Mouse (Mus musculus): ENCODE results near the gene Pnpla6. TPM values are rescaled to one million over a fixed set of nuclear protein-coding genes. Genes with fewer than 3 reads are reported as not detected.
A peak's percentile ranks its signal among the peaks of the same experiment; 100 is the strongest.

Pnpla6 gene
- polyA plus RNA-seq (2015; fragmentation: Nextera tagmentation; extraction: Ambion mirVana), result 21.8 and 23.5 TPM in 2 replicates

- under 1% methylated on average over 25 of the region's 25 CpGs for WGBS
- peaks cover 17% of the 10 kb centered on the region for H3K4me1 ChIP-seq
- peak within 1 kb of the TSS; percentile 98 for H3K4me2 ChIP-seq
- H3K36me3 ChIP-seq, result peaks cover 37% of the 10 kb centered on the region
- peak within 1 kb of the TSS; percentile 44 for H3K9ac ChIP-seq
- no peaks in the 10 kb centered on the region for H3K9me3 ChIP-seq
- ATAC-seq (ENCODE audit: insufficient number of reproducible peaks, low FRiP score, low TSS enrichment, low read depth), result peak; percentile 76
- peak within 1 kb of the TSS; percentile 74 for H3K4me3 ChIP-seq
- H3K27me3 ChIP-seq, result no peaks in the 10 kb centered on the region
- peak within 1 kb of the TSS; percentile 84 for H3K27ac ChIP-seq
Measured at GRCm38 (mm10) chr8:3515260-3515671, at the start of gene Pnpla6. Pnpla6 (plus strand) TSS chr8:3515384.

- peaks cover 8% of the 10 kb centered on the region; the same call in 1 of the 2 replicates for H3K4me1 ChIP-seq
- WGBS, result 6% methylated on average over 32 of the region's 32 CpGs
- H3K4me2 ChIP-seq, result peak within 1 kb of the TSS; percentile 75
- H3K9ac ChIP-seq, result peak within 1 kb of the TSS; percentile 45
- peak; percentile 85 for ATAC-seq (ENCODE audit: insufficient number of reproducible peaks, low FRiP score, low TSS enrichment, low read depth)
- peak within 1 kb of the TSS; percentile 56 for H3K4me3 ChIP-seq
- H3K36me3 ChIP-seq, result no peaks in the 10 kb centered on the region
- H3K27me3 ChIP-seq, result no peaks in the 10 kb centered on the region
- peak within 1 kb of the TSS; percentile 82 for H3K27ac ChIP-seq
- H3K9me3 ChIP-seq, result no peaks in the 10 kb centered on the region
Measured at GRCm38 (mm10) chr8:3467006-3467885, 47.9 kb upstream of the Pnpla6 start, which contains the start of gene Pex11g. Pex11g (minus strand) TSS chr8:3467680.

GRCm38 (mm10) chr8:3467886-3468545, 47.2 kb upstream of the Pnpla6 start:
- Histone ChIP-seq H3K27ac (peak overlapping the region; percentile 82), H3K9ac (peak overlapping the region; percentile 45; the same call in 1 of the 2 replicates), H3K4me3 (peak overlapping the region; percentile 56), H3K27me3 (no peaks in the 10 kb centered on the region), H3K9me3 (no peaks in the 10 kb centered on the region), H3K4me2 (peak overlapping the region; percentile 75), H3K4me1 (peaks cover 8% of the 10 kb centered on the region; the same call in 1 of the 2 replicates), H3K36me3 (no peaks in the 10 kb centered on the region)
- ATAC-seq (ENCODE audit: insufficient number of reproducible peaks, low FRiP score, low TSS enrichment, low read depth), result no peak
- 54% methylated on average over 9 of the region's 9 CpGs for WGBS

- WGBS, result 94% methylated on average over 1 of the region's 1 CpGs
- H3K9ac ChIP-seq, result no peak overlapping the region
- H3K4me3 ChIP-seq, result no peak overlapping the region
- H3K9me3 ChIP-seq, result no peaks in the 10 kb centered on the region
- H3K36me3 ChIP-seq, result no peaks in the 10 kb centered on the region
- no peaks in the 10 kb centered on the region for H3K27me3 ChIP-seq
- H3K27ac ChIP-seq, result no peak overlapping the region
- no peak for ATAC-seq (ENCODE audit: insufficient number of reproducible peaks, low FRiP score, low TSS enrichment, low read depth)
- H3K4me1 ChIP-seq, result peaks cover 8% of the 10 kb centered on the region; the same call in 1 of the 2 replicates
- H3K4me2 ChIP-seq, result no peak overlapping the region
Measured at GRCm38 (mm10) chr8:3468838-3469237, 46.3 kb upstream of the Pnpla6 start.

- no peak within 1 kb of the TSS for H3K9ac ChIP-seq
- peaks cover 5% of the 10 kb centered on the region; the same call in 1 of the 2 replicates for H3K27me3 ChIP-seq
- ATAC-seq (ENCODE audit: insufficient number of reproducible peaks, low FRiP score, low TSS enrichment, low read depth), result no peak
- H3K4me3 ChIP-seq, result no peak within 1 kb of the TSS
- H3K4me1 ChIP-seq, result peaks cover 8% of the 10 kb centered on the region; the same call in 1 of the 2 replicates
- H3K9me3 ChIP-seq, result no peaks in the 10 kb centered on the region
- H3K27ac ChIP-seq, result no peak within 1 kb of the TSS
- no peak within 1 kb of the TSS for H3K4me2 ChIP-seq
- H3K36me3 ChIP-seq, result no peaks in the 10 kb centered on the region
Measured at GRCm38 (mm10) chr8:3470562-3470961, 44.6 kb upstream of the Pnpla6 start, which contains the start of gene Tex45. Tex45 (plus strand) TSS chr8:3470862.

GRCm38 (mm10) chr8:3475715-3476429, 39.3 kb upstream of the Pnpla6 start:
- Histone ChIP-seq H3K9me3 (no peaks in the 10 kb centered on the region), H3K27me3 (peaks cover 12% of the 10 kb centered on the region), H3K36me3 (no peaks in the 10 kb centered on the region), H3K4me1 (0 out of 2 replicates have a peak, but pooled peaks cover 3% of the 10 kb centered on the region), H3K9ac (no peak overlapping the region), H3K4me3 (peak overlapping the region; percentile 20), H3K27ac (no peak overlapping the region), H3K4me2 (peak overlapping the region; percentile 42)
- WGBS, result 24% methylated on average over 37 of the region's 37 CpGs
- no peak for ATAC-seq (ENCODE audit: insufficient number of reproducible peaks, low FRiP score, low TSS enrichment, low read depth)

GRCm38 (mm10) chr8:3480221-3480785, 34.9 kb upstream of the Pnpla6 start:
- Histone ChIP-seq H3K36me3 (no peaks in the 10 kb centered on the region), H3K9ac (no peak overlapping the region), H3K9me3 (no peaks in the 10 kb centered on the region), H3K4me3 (no peak overlapping the region), H3K27me3 (peaks cover 10% of the 10 kb centered on the region), H3K4me1 (0 out of 2 replicates have a peak, but pooled peaks cover 3% of the 10 kb centered on the region), H3K27ac (no peak overlapping the region), H3K4me2 (no peak overlapping the region)
- WGBS, result 66% methylated on average over 4 of the region's 4 CpGs
- no peak for ATAC-seq (ENCODE audit: insufficient number of reproducible peaks, low FRiP score, low TSS enrichment, low read depth)

- H3K4me2 ChIP-seq, result no peak overlapping the region
- WGBS, result 64% methylated on average over 5 of the region's 5 CpGs
- ATAC-seq (ENCODE audit: insufficient number of reproducible peaks, low FRiP score, low TSS enrichment, low read depth), result no peak
Measured at GRCm38 (mm10) chr8:3481605-3482004, 33.6 kb upstream of the Pnpla6 start.

GRCm38 (mm10) chr8:3482240-3482740, 32.9 kb upstream of the Pnpla6 start:
- Histone ChIP-seq H3K4me1 (no peaks in the 10 kb centered on the region), H3K27ac (no peak overlapping the region), H3K27me3 (no peaks in the 10 kb centered on the region), H3K4me2 (no peak overlapping the region), H3K9me3 (no peaks in the 10 kb centered on the region), H3K4me3 (no peak overlapping the region), H3K9ac (no peak overlapping the region), H3K36me3 (no peaks in the 10 kb centered on the region)
- 85% methylated on average over 22 of the region's 22 CpGs for WGBS
- no peak for ATAC-seq (ENCODE audit: insufficient number of reproducible peaks, low FRiP score, low TSS enrichment, low read depth)

More at GRCm38 (mm10) chr8:3481605-3482004, 33.6 kb upstream of the Pnpla6 start:
- Histone ChIP-seq H3K27ac (no peak overlapping the region), H3K36me3 (no peaks in the 10 kb centered on the region), H3K9me3 (no peaks in the 10 kb centered on the region), H3K4me1 (no peaks in the 10 kb centered on the region), H3K27me3 (no peaks in the 10 kb centered on the region), H3K9ac (no peak overlapping the region), H3K4me3 (no peak overlapping the region)

GRCm38 (mm10) chr8:3483546-3483945, 31.6 kb upstream of the Pnpla6 start:
- Histone ChIP-seq H3K9ac (no peak overlapping the region), H3K4me3 (no peak overlapping the region), H3K9me3 (no peaks in the 10 kb centered on the region), H3K27me3 (no peaks in the 10 kb centered on the region), H3K36me3 (no peaks in the 10 kb centered on the region), H3K4me2 (no peak overlapping the region), H3K4me1 (no peaks in the 10 kb centered on the region), H3K27ac (no peak overlapping the region)
- 73% methylated on average over 7 of the region's 7 CpGs for WGBS
- ATAC-seq (ENCODE audit: insufficient number of reproducible peaks, low FRiP score, low TSS enrichment, low read depth), result no peak

- H3K27me3 ChIP-seq, result no peaks in the 10 kb centered on the region
- WGBS, result 24% methylated on average over 5 of the region's 5 CpGs
- H3K36me3 ChIP-seq, result no peaks in the 10 kb centered on the region
- no peak for ATAC-seq (ENCODE audit: insufficient number of reproducible peaks, low FRiP score, low TSS enrichment, low read depth)
- H3K9ac ChIP-seq, result no peak overlapping the region
- no peak overlapping the region for H3K4me3 ChIP-seq
- H3K9me3 ChIP-seq, result no peaks in the 10 kb centered on the region
- H3K4me1 ChIP-seq, result no peaks in the 10 kb centered on the region
- no peak overlapping the region for H3K4me2 ChIP-seq
- H3K27ac ChIP-seq, result no peak overlapping the region
Measured at GRCm38 (mm10) chr8:3485192-3485591, 30.0 kb upstream of the Pnpla6 start.

Data from limb, embryonic 15.5 days (tissue).